Mouse (Mus musculus) stomach, embryonic 14.5 days (tissue): Measurements from ENCODE around the gene Areg. TPM values are rescaled to one million over a fixed set of nuclear protein-coding genes. Genes with fewer than 3 reads are reported as not detected.

Experiments
- ATAC-seq: fragments of 200-750 bp; cut with Nextera tagmentation; 2 replicates; pipeline ENCODE4 v1.8.0; 2017; ENCODE audit warnings: low read depth, moderate TSS enrichment; ENCODE audit not compliant: insufficient number of reproducible peaks, insufficient read depth, low FRiP score
- H3K27ac ChIP-seq: fragments of 300-500 bp; sonication (generic); 2 replicates; pipeline ENCODE4 v1.5.1; 2014; ENCODE audit warnings: mild to moderate bottlenecking, low read length, moderate library complexity, mixed read lengths
- H3K27me3 ChIP-seq: fragments of 300-500 bp; sonication (generic); 2 replicates; pipeline ENCODE4 v1.6.1; 2014; ENCODE audit warnings: low read length, control low read depth, mixed read lengths; ENCODE audit not compliant: control insufficient read depth, insufficient read depth
- H3K36me3 ChIP-seq: fragments of 300-500 bp; sonication (generic); 2 replicates; pipeline ENCODE4 v1.6.1; 2014; ENCODE audit warnings: mild to moderate bottlenecking, control low read depth, low read length, moderate library complexity, mixed read lengths; ENCODE audit not compliant: control insufficient read depth, insufficient read depth
- H3K4me1 ChIP-seq: fragments of 300-500 bp; sonication (generic); 2 replicates; pipeline ENCODE4 v1.6.1; 2014; ENCODE audit warnings: low read length, control low read depth, mixed read lengths; ENCODE audit not compliant: control insufficient read depth, insufficient read depth
- H3K4me2 ChIP-seq: fragments of 300-500 bp; sonication (generic); replicated peaks from 2 replicates; pipeline ENCODE4 v1.6.1; 2014; ENCODE audit warnings: low read depth, low read length, control low read depth
- H3K4me3 ChIP-seq: fragments of 300-500 bp; sonication (generic); 2 replicates; pipeline ENCODE4 v1.5.1; 2014; ENCODE audit warnings: low read depth, low read length, control low read depth
- H3K9ac ChIP-seq: fragments of 300-500 bp; sonication (generic); replicated peaks from 2 replicates; pipeline ENCODE4 v1.6.1; 2014; ENCODE audit warnings: low read depth, mild to moderate bottlenecking, control low read depth, low read length, moderate library complexity, mixed read lengths
- H3K9me3 ChIP-seq: fragments of 300-500 bp; sonication (generic); 2 replicates; pipeline ENCODE4 v1.6.1; 2016; ENCODE audit warnings: low read depth, low read length, control low read depth; ENCODE audit not compliant: control insufficient read depth
- WGBS: fragments of 180-500 bp; shearing (Covaris S2); extraction: QIAGEN DNeasy Blood & Tissue Kit; methylation state at CpG from one replicate; pipeline ENCODE4 v1.1.7; 2014; 5-methylcytosine and 5-hydroxymethylcytosine counted together
- polyA plus RNA-seq: library from polyadenylated mRNA; unstranded; fragments of >200 nt; fragmentation: Nextera tagmentation; extraction: Ambion mirVana; gene quantifications from 2 replicates; pipeline ENCODE4 v1.2.1, GENCODE M21; 2014

The Areg gene
- 0.88 and 1.7 TPM in 2 replicates for polyA plus RNA-seq

DNA sequence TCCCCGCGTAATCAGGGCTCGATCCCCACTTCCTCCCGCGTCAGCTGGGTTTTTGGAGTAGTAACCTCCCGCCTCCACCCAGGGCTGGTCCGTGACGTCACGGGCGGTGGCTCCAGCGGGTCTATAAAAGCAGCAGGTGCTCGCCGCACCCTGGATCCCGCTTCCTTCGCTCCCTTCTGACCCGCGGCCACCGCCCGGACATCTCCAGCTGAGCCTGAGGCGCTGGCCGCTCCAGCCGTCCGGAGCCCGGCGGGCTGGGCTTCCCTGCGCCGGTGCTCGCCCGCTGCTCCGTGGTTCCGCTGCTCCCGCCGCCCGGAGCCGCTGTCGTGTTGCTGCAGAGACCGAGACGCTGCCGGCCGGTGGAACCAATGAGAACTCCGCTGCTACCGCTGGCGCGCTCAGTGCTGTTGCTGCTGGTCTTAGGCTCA, at the start of gene Areg:
Gene Areg, plus strand, starts transcription at position 154 of the 428 bp plus-strand sequence.
- Histone ChIP-seq H3K4me1 (no peaks in the 10 kb centered on the region), H3K27ac (no peak within 1 kb of the TSS), H3K9me3 (no peaks in the 10 kb centered on the region; the same call in 1 of the 2 replicates), H3K36me3 (no peaks in the 10 kb centered on the region), H3K9ac (peak within 1 kb of the TSS; percentile 14; the same call in 1 of the 2 replicates), H3K4me2 (peak within 1 kb of the TSS; percentile 94), H3K4me3 (peak within 1 kb of the TSS; percentile 47), H3K27me3 (peaks cover 12% of the 10 kb centered on the region; the same call in 1 of the 2 replicates)
- peak; percentile 85 for ATAC-seq
- under 1% methylated on average over 43 of the region's 44 CpGs for WGBS

GRCm38 (mm10) chr5:91090301-91090700, 49.1 kb upstream of the Areg start:
- no peaks in the 10 kb centered on the region for H3K4me1 ChIP-seq
- H3K27ac ChIP-seq = no peak overlapping the region
- ATAC-seq = no peak
- H3K9me3 ChIP-seq = no peaks in the 10 kb centered on the region
- H3K4me2 ChIP-seq = no peak overlapping the region
- H3K9ac ChIP-seq = no peak overlapping the region
- no peaks in the 10 kb centered on the region for H3K27me3 ChIP-seq
- no peaks in the 10 kb centered on the region for H3K36me3 ChIP-seq
- H3K4me3 ChIP-seq = no peak overlapping the region
- WGBS = 79% methylated on average over 3 of the region's 3 CpGs

GRCm38 (mm10) chr5:91097911-91098614, 41.3 kb upstream of the Areg start:
- Histone ChIP-seq H3K27ac (no peak overlapping the region), H3K4me3 (no peak overlapping the region), H3K36me3 (no peaks in the 10 kb centered on the region), H3K4me2 (no peak overlapping the region), H3K4me1 (no peaks in the 10 kb centered on the region), H3K9ac (no peak overlapping the region), H3K27me3 (no peaks in the 10 kb centered on the region), H3K9me3 (no peaks in the 10 kb centered on the region)
- ATAC-seq = peak; percentile 96
- WGBS = 69% methylated on average over 10 of the region's 10 CpGs

DNA sequence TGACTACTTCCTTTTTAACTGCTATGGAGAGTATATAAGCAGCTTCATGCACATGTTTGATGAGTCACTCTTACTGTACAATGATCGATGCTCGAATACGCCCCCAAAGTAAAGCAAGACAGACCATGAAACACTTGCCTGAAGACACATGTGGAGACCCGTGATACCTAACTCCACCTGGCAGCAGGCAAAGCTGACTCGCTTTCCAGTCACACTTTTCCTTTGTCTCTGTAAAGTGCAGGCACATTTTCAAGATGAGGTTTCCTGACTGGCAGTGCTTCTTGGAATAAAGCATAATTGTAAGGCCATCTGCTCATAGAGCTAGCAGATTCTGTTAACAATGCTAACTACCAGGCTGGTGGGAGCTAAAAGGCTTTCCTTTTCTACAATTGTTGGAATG, 37.7 kb upstream of the Areg start:
- H3K4me1 ChIP-seq = no peaks in the 10 kb centered on the region
- no peak overlapping the region for H3K4me2 ChIP-seq
- H3K9me3 ChIP-seq = no peaks in the 10 kb centered on the region
- no peak for ATAC-seq
- H3K9ac ChIP-seq = no peak overlapping the region
- H3K27me3 ChIP-seq = no peaks in the 10 kb centered on the region
- H3K4me3 ChIP-seq = no peak overlapping the region
- no peak overlapping the region for H3K27ac ChIP-seq
- no peaks in the 10 kb centered on the region for H3K36me3 ChIP-seq
- 87% methylated on average over 5 of the region's 5 CpGs for WGBS

GRCm38 (mm10) chr5:91103943-91104665, 35.3 kb upstream of the Areg start:
- ATAC-seq = no peak
- Histone ChIP-seq H3K4me1 (no peaks in the 10 kb centered on the region), H3K36me3 (no peaks in the 10 kb centered on the region), H3K27me3 (no peaks in the 10 kb centered on the region), H3K9ac (no peak overlapping the region), H3K4me2 (no peak overlapping the region), H3K9me3 (no peaks in the 10 kb centered on the region), H3K4me3 (no peak overlapping the region), H3K27ac (no peak overlapping the region)
- 75% methylated on average over 7 of the region's 7 CpGs for WGBS

DNA sequence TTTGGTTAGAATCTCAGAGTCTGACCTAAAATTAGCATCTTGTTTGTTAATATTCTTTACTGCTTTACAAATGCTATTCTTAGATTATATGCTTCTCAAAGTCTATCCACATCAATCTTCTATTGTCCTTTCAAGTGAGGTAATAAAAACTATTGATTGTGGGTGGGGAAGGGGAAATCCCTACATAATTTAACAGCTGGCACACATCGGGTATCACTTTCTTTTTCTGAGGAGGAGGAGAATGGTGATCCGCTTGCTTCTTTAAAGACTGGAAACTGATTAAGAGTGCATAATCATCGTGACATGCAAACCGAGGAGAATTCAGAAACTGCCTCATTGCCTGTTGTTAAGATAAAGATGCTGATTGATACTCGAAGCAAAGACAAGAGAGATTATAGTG, 33.2 kb upstream of the Areg start:
- no peaks in the 10 kb centered on the region for H3K36me3 ChIP-seq
- no peak overlapping the region for H3K4me3 ChIP-seq
- ATAC-seq = no peak
- H3K4me1 ChIP-seq = no peaks in the 10 kb centered on the region
- no peak overlapping the region for H3K27ac ChIP-seq
- H3K9ac ChIP-seq = no peak overlapping the region
- H3K4me2 ChIP-seq = no peak overlapping the region
- H3K27me3 ChIP-seq = no peaks in the 10 kb centered on the region
- no peaks in the 10 kb centered on the region for H3K9me3 ChIP-seq
- 74% methylated on average over 5 of the region's 5 CpGs for WGBS

GRCm38 (mm10) chr5:91110023-91110670, 29.3 kb upstream of the Areg start:
- H3K27me3 ChIP-seq = no peaks in the 10 kb centered on the region
- ATAC-seq = no peak
- 73% methylated on average over 6 of the region's 6 CpGs for WGBS

GRCm38 (mm10) chr5:91111019-91111418, 28.4 kb upstream of the Areg start:
- Histone ChIP-seq H3K9me3 (no peaks in the 10 kb centered on the region), H3K27me3 (no peaks in the 10 kb centered on the region), H3K36me3 (no peaks in the 10 kb centered on the region), H3K9ac (no peak overlapping the region), H3K4me1 (no peaks in the 10 kb centered on the region), H3K4me2 (no peak overlapping the region), H3K4me3 (no peak overlapping the region), H3K27ac (no peak overlapping the region)
- ATAC-seq = no peak
- WGBS = 81% methylated on average over 8 of the region's 8 CpGs

More at GRCm38 (mm10) chr5:91110023-91110670, 29.3 kb upstream of the Areg start:
- Histone ChIP-seq H3K9me3 (no peaks in the 10 kb centered on the region), H3K4me2 (no peak overlapping the region), H3K36me3 (no peaks in the 10 kb centered on the region), H3K9ac (no peak overlapping the region), H3K4me1 (no peaks in the 10 kb centered on the region), H3K4me3 (no peak overlapping the region), H3K27ac (no peak overlapping the region)
